Mouse (Mus musculus): Measurements from ENCODE around the gene Cdk19.
A peak's percentile ranks its signal among the peaks of the same experiment; 100 is the strongest.

The Cdk19 gene

DNA sequence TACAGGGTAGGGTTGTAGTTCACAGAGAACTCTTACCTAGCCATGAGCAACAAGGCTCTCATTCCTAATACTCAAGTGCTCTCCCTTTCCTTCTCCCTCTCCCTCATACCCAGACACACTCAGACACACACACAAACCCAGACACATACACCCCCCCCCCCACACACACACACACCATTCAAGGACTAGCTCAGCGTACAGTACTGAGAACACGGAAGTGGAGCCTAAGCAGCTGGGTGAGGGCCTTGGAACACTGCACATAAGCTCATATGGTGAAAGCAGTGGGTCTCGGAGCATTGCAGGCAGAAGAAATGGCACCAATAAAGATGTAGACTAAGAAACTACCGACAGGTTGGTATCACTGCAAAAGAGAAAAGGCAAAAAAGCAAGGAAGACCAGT is 105.2 kb downstream of the Cdk19 start:
- DNase-seq: no peak

DNA sequence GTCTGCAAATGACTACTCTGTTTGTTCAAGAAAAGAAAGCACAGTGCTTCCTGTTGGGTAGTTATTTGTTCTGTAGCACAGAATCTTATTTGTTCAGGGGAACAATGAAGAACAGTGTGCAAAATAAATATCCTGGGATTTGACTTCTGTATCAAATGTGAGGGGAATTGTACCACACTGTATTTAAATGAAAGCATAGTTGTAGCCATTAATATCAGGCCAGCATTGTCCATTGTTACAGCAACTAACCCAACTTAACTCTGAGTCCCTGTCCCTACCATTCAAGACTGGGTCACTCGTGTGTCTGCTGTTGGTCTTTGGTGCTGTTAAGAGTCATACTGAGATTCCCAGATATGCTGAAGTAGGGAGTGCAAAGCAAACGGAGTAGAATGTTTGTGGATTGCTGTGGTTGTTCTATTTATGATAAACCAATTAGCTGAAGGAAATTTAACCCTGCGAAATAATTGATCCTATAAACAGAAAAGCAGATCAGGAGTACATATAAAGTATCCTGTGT is 106.8 kb downstream of the Cdk19 start:
- no peak for DNase-seq

DNA sequence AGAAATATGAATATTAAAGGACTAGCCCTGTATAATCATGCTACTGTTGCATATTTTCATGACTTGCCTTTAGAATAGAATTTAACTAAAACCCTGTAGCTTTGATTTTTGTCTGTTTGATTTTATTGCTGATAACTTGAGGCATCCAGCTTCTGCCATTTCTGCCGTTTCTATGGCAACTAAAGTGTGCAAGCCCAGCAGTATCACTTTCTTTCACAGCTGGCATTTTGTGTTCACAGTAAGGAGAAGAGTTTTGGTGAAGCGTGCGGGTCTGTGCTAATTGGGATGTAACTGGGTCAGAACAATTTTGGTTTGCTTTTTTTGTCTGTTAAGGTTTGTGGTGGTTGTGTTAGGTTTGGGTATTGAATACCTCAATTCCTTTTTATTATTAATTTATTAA is 107.3 kb downstream of the Cdk19 start:
- DNase-seq: no peak

DNA sequence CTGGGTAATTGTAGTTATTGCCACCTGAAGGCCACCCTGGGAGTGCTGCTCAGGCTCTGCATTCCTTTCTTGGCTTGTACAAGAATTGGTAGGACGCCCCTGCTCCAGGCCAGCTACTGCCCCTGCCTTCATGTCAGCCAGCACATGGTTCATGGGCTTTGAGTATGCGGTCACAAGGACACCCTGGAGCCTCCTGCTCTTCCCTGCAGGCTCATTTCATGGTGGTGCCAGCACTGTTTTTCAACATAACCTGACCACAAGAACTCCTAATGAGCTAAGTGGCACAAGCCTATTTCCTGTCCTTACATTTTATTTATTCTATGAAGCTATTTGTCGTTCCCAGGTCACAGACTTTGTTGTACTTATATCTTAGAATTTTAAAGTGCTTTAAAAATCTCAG is 107.9 kb downstream of the Cdk19 start:
- DNase-seq: no peak

DNA sequence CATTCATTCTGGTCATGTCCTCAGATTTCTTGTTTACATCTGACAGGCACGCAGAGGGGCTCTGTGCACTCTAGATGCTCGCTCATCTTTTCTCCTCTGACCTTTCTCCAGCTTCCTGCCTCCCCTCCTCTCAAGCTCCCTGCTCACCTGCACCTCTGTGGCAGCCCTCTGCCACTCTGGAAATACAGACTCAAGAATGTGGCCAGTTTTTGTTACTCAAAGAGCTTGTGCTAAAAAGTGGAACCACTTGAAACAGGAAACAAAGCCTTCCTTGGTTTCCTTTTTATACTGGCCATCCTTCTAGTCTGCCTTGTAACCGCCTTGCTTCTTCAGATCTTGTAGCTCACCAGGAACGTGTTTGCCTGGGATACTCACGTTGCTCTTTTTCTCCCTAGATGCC is 108.6 kb downstream of the Cdk19 start:
- DNase-seq: no peak

DNA sequence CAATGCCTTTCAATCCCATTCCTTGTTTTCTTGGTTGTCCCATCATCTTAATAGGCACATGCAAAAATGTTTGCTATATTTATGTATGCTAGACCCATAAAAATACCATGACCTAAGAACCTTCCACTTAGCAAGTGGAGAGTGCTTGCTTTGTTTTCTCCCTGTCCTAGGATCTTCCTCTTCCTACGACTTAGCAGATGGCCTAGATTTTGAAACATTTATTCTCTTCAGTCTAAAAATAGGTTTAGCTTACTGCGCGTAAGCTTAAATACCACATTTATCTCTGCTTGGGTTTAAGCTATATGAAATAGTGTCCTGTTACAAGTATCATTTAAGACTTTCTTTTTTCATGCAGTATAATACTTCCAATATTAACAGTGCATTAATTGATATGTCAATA is 109.1 kb downstream of the Cdk19 start:
- no peak for DNase-seq

DNA sequence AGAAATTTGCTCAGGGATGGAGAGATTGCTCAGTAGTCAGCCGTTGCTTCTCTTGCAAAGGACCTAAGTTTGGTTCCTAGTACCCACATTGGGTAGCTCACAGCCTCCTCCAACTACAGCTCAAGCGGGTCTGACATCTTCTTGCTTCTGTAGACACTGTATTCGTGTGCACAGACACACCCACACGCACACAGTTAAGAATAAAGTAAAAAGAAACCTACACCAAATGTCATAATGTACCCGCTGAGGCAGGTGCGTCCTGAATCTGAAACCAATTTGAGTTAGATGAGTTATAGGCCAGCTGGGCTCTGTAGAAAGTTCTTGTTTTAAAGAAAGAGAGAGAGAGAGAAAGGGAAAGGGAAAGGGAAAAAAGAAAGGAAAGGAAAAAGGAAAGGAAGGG is 110.2 kb downstream of the Cdk19 start:
- no peak for DNase-seq

DNA sequence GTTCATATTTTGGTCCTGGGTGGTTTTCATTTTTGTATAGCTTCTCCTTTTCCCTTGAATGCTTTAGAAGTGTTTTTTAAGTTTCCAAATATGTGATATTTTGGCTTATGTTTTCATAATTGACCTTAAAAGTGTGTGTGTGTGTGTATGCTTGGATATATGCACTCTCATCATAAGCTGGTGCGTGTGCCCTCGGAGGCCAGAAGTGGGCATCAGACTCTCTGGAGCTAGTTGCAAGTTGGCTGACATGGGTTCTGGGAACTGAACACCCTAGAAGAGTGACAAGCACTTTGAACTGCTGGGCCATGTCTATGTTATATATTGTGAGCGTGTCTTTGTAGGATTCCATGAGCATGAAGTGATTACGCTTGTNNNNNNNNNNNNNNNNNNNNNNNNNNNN is 110.8 kb downstream of the Cdk19 start:
- no peak for DNase-seq

DNA sequence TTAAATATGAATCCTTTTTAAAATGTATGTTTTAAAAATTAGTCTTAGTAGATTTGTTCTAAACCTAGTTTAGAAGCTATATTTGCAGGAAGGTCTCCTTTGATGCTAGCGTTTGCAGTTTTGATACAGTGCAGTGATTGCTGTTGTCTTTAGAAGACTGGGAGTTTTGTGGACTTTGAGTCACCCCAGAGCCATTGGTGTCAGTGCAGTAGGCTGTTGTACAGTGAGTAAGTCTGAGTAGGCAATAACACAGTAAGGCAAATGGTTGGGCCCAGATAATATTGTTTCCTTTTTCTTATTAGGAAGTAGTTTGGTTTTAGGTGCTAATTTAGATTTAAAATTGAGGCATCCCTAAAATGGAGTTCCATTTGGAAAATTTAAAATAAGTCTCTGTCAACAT is 117.8 kb downstream of the Cdk19 start:
- no peak for DNase-seq

DNA sequence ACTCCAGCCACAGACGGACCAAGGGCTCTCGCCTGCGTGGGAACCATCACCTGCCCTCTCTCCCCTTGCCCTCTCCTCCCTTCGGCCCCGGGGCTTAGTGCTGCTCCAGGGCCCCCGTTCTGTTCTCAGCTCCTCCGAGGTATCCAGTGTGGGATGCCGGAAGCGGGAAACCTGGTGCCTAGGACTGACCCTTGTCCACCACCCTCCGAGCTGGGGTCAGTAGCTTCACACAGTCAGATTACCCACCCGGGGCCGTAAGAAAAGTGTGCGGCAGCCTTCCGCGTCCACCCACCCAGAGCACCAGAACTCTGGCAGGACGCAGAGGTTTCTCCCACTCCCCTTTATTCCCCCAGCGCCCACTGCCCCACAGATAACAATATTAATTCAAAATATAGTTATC is 119.8 kb downstream of the Cdk19 start:
- DNase-seq: no peak

DNA sequence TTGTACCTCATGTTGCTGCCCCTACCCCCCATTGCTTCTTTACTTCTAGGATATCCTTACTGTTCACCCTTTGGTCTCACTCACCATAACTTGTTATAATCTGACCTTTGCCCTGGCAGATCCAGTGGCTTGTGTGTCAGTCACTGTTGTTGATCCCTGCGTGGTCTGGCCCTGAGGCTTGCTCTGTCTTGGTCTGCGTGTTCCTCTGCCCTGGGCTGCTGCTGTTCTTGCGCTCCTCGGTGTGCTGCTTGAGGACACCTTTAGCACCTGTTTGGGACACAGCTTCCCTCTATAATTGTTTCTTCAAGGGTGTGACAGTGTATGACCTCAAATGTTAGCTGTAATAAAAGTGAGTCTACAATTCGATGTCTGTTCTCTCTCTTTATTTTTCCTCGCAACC is 122.0 kb downstream of the Cdk19 start:
- DNase-seq: no peak

DNA sequence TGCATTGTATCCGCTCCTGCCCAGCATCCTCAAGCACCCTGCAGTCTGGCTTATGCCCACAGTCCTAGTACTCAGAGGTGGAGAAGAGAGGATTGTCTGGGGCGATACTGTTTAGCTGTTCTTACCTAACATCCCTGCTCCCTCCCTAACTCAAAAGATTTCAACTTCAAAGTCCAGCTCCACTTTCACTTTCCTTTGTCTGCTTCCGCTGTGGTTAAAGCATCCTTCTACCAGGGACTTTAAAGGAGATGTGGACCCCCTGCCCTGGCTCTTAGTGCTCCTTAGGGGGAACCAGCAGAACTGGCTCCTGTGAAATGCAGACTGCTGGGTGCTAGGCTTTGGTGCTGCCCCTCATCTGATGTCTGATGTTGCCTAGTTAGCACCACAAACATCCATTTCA is 122.9 kb downstream of the Cdk19 start:
- no peak for DNase-seq

DNA sequence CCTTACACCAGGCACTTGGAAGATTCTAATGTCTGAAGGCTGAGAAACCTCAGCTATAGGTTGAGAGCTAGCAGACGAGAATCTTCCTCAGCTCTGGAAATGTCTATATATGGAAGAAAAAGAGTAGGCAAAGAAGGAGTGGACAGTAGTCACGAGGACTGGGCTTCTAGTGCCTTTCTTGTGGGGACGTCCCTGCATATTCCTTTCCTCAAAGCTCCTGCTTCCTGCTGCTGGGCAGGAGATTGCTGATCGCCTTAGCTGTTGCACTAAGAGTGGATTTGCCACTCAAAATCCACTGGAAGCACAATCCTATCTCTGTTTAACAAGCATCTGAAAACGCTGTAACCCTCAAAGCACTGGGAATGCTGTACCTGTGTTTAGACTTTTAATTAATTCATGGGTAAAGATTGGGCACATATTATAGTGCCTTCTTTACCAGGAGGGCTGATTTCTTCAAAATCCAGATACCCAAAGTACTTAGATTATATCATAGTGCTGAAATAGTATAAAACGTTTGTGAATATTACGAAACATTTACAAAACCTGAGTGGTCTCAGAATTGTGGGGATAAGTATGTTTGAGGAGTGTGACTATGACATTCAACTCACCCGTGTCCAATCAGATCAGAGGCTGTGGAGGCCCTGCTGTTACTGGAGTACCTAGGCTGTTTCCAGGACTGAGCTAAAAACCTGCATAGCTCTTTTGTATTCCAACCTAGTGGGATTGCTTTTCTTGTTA is 128.0 kb downstream of the Cdk19 start:
- DNase-seq: no peak

DNA sequence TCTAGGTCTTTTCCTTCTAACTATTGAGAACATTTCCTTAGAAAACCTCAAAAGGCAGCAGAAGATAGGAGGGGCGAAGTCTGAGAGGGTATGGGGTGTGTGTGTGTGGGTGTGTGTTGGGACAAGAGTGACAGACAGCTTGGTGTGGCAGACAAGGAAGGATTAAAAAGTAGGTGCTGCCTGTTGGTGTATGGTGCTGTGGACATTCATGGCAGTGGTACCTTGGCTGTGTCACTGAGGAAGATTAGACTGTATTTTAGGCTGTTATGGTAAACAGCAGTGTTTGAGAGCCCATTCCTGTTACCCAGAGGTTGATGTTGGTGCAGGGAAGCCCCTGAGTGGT is 128.5 kb downstream of the Cdk19 start:
- no peak for DNase-seq

DNA sequence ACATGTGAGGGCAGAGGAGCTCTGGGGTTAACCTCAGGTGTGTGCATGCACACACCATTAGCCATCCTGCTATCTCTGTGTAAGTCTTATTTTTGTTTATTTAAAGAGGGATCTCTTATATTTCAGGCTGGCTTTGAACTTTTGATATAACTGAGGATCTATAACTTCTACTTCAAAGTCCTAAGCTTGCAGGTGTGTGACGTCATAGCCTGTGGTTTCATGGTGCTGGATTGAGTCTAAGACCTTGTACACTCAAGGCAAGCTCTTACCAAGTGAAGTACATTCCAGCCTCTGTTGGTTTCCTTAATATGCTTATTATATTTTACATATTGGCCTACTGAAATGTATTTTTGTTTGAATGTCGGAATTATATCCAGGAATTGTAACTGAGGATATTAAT is 129.8 kb downstream of the Cdk19 start:
- no peak for DNase-seq

DNA sequence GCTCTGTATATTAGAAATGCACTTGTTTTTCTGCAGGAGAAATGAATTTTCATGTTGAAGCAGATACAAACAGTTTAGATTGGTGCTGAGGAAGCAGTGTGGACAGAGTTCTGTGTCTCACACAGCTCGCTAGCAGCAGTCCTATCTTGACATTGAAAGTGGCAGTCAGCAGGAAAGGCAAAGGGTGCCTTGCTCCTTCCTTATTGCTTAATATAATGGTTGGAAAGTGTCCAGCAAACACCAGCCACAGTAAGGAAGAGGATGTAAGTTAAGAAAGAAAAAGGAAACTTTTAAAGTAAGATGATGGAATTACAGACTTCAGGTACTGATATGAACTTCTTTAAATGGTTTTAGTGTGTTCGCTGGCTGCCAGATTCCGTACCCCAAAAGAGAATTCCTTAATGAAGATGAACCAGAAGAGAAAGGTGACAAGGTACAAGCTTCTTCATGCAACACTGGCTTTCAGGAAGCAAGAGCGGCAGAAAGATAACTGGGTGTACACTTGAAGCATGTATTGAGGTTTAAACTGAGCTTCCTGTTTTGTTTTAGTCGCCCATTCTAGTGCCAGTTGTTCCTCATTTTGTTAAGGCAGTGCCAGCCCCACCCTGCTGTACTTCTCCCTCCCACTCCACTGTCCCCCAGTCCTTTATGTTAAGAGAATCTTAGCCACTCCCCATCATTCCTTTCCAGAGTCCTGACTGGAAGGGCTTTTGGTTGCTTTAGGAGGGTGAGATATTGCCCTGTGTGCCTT is 137.3 kb downstream of the Cdk19 start:
- DNase-seq: peak in 1 of 2 experiments; percentile 52

DNA sequence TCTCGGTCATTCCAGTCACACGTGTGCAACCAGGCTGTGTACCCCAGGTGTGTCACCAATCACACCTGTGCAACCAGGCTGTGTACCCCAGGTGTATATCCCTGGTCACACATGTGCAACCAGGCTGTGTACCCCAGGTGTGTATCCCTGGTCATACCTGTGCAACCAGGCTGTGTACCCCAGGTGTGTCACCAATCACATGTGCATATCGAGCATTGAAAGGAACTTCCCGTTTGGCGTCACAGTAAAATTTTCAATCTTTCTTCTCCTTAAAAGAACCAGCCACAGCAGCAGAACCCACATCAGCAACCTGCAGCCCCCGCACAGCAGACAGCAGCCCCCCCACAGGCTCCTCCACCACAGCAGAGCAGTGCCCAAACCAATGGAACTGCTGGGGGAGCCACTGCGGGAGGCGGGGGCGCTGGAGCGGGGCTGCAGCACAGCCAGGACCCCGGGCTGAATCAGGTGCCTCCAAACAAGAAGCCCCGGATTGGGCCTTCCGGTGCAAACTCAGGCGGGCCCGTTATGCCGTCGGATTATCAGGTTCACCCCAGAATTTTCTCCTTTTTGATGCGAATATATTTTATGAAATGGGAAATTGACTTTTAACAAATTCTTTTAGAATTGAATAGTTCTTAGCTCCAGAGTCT is 138.2 kb downstream of the Cdk19 start:
- DNase-seq: peak in 1 of 2 experiments; percentile 35

DNA sequence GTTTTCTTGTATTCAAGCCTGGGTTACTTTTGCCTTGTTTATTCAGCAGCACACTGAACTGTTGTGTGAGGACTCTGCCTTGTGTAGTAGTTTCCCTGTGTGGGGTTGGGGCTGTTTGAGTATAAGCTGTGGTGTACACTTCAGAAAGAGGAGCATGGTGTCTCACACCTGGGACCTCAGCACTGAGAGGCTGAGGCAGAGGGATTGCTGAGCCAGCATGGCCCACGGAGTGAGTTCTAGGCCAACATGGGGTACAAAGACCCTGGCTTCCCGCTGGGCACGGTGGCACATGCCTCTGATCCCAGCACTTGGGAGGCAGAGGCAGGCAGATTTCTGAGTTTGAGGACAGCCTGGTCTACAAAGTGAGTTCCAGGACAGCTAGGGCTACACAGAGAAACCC is 139.3 kb downstream of the Cdk19 start:
- DNase-seq: no peak

DNA sequence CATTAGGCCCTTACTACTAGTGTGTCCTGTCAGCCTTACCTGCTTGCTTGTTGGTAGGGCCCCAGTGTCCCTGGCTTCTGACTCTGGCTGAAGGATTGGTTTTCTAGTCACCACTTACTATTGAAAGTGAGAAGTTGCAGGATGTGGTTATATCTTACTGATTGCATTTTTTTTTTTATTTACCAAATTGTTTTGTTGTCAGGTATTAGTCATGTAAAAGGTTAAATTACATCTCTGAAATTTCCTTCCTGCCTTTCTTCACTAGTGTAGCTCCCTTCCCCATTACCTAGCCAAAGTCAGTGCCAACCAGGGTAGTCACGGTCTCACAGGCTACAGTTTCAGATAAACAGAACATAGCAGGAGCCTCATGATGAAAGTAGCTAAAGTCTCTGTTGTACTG is 139.9 kb downstream of the Cdk19 start:
- no peak for DNase-seq

DNA sequence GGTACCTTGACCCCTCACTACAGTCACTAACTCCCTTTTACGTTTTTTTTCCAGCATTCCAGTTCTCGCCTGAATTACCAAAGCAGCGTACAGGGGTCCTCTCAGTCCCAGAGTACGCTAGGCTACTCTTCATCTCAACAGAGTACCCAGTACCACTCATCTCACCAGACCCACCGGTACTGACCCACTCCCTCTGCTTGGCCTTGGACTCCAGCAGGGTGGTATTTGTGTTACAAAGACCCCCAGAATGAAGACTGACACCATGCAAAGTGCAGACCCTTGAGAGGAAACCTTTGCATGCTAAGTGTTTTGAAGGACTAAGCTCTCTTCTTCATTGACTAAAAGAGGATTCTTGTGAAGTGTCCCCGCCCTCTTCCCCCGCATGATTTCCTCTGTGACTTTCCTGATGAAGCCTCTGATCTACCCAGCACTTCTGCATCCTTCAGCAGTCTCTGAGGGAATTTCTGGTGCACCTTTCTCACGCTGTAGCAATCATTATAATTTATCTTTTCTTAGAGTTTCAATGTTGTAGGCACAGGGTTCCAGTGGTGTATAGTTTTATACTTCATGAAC is 140.3 kb downstream of the Cdk19 start:
- peak; percentile 40 to 61 for DNase-seq

DNA sequence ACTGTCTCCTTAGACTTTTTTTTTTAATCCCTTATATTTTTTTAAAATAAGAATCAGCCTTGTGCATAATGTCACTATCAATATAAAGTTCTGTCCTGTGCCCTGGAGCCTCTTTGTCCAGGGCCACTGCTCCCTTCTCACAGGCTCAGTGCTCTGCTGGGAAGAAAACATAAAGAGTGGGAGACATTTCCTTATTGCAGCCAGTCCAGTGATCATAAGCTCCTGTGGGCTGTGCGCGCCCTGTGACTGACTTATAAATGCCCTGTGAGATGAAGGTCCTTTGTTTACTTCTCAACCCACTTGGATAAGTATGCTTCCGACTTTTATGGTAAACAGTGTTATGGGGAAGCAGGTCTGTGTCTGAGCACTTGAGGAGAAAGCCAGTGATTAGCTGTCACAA is 142.2 kb downstream of the Cdk19 start:
- DNase-seq: no peak

DNA sequence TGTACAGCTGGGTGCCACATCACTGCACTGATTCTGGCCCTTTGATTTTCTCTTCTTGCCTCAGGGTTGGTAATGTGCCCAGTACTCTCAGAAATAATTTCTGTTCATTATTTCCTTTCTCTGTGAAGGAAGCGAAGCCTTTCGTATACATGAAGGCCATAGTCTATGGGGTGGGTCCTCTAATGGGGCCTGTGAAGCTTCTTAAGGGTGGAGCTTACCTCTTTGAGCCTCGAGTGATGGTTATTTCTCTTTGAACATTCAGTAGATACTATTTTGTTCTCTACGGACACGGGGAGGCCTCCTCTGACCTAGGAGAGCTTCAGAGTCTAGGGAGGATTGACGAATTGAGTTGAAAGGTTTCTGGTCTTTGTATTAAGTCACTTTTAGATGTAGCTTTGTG is 142.9 kb downstream of the Cdk19 start:
- DNase-seq: no peak

DNA sequence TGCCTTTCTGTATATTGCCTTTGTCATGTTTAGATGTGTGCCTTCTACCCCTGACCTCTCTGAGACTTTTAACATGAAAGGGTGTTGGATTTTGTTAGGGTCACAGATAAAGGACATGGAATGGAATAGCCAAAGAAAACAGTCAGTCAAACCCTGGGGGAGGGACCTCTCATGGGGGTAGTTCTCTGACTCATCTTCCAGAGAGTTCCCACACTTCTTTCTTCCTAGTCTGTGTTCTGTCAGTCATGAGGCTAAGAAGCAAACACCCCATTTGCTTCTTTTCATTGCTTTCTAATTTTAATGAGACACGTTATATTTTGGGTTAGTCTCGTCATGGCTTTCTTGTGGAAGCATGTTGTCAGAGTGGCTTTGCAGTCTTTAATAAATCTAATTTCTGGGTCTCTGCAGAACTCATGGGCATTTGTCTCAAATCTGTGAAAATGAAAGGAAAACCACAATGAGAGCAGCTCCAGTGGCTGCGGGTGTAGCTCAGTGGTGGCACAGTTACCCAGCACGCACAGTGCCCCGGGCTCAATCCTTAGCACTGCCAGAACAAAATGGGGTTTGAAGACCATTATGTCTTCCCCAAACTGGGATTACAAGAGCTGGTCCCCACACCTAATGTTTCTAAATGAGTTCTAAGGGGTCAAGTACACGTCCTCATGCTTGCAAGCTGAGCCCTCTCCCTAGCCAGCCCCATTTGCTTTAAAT is 149.9 kb downstream of the Cdk19 start:
- no peak for DNase-seq
